Mouse (Mus musculus) kidney, adult 2 months (tissue): ENCODE results near the gene Rapgef4. TPM values are rescaled to one million over a fixed set of nuclear protein-coding genes. Genes with fewer than 3 reads are reported as not detected.

Experiments used
- DNase-seq: peaks from one replicate; pipeline ENCODE4 v3.0.0; 2021
- H3K27ac ChIP-seq: fragments of 200-500 bp; 2 replicates; pipeline ENCODE4 v1.5.1; 2012; ENCODE audit warnings: low read depth, low read length, control low read depth, inconsistent platforms; ENCODE audit not compliant: insufficient read depth
- H3K27me3 ChIP-seq: fragments of 200-500 bp; replicated peaks from 2 replicates; pipeline ENCODE4 v1.6.1; 2012; ENCODE audit warnings: mild to moderate bottlenecking, moderate library complexity, low read length, inconsistent platforms; ENCODE audit not compliant: control insufficient read depth, insufficient read depth
- H3K36me3 ChIP-seq: fragments of 200-500 bp; 2 replicates; pipeline ENCODE4 v1.6.1; 2012; ENCODE audit warnings: mild to moderate bottlenecking, moderate library complexity, low read length, inconsistent platforms; ENCODE audit not compliant: control insufficient read depth, insufficient read depth
- H3K4me1 ChIP-seq: fragments of 200-500 bp; 2 replicates; pipeline ENCODE4 v1.6.1; 2011; ENCODE audit warnings: low read length; ENCODE audit not compliant: control insufficient read depth, insufficient read depth
- H3K4me3 ChIP-seq: fragments of 200-500 bp; 2 replicates; pipeline ENCODE4 v1.5.1; 2011; ENCODE audit warnings: mild to moderate bottlenecking, low read depth, low read length, control low read depth; ENCODE audit not compliant: insufficient read depth
- CTCF ChIP-seq: fragments of 200-500 bp; conservative IDR thresholded peaks from 2 replicates; pipeline ENCODE4 v1.5.1; 2011; ENCODE audit warnings: low read depth, mild to moderate bottlenecking, control low read depth, low read length, moderate library complexity, mixed read lengths; ENCODE audit not compliant: insufficient read depth, insufficient read length
- POLR2A ChIP-seq: fragments of 200-500 bp; IDR thresholded peaks from one replicate; pipeline ENCODE4 v1.6.1; 2011; ENCODE audit warnings: low read depth, low read length, control low read depth
- WGBS: fragments of 180-500 bp; shearing (Covaris S2); methylation state at CpG from one replicate; pipeline ENCODE4 v1.1.7; 2018; 5-methylcytosine and 5-hydroxymethylcytosine counted together
- polyA plus RNA-seq: library from polyadenylated mRNA; depleted of rRNA; stranded (reverse); fragments of >200 nt; gene quantifications from 2 replicates; pipeline ENCODE4 v1.2.3, GENCODE M21; 2012

Gene Rapgef4
- polyA plus RNA-seq, 1 experiment, result 6.2 TPM

DNA sequence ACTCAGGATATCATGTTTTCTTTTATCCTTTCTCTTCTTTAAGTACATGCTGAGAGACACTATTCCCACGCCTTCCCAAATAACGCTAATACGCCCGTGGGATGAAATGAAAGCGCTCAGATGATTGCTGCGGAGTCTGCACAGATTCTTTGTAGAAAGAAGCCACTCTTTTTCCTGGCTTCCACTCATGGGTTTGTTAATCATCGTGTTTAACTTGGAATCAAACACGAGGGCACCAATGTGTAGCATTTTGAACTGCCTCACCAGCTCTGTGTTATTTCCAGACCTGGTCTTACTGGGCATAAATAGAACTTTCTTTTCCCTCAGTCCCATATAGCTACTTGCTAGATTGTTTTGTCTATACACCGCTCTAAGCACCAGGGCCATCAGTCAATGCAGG lies 162.4 kb downstream of the Rapgef4 start:
- TF ChIP-seq CTCF (no peak), POLR2A (no peak)
- H3K4me1 ChIP-seq, result no peaks in the 10 kb centered on the region; the same call in none of the 2 replicates
- H3K4me3 ChIP-seq, result no peak overlapping the region
- no peak overlapping the region for H3K27ac ChIP-seq
- H3K27me3 ChIP-seq, result no peaks in the 10 kb centered on the region; the same call in 1 of the 2 replicates
- 79% methylated on average over 9 of the region's 9 CpGs for WGBS
- H3K36me3 ChIP-seq, result no peaks in the 10 kb centered on the region
- no peak for DNase-seq

- DNase-seq, result no peak
- Histone ChIP-seq H3K27ac (peak overlapping the region; percentile 51; the same call in 1 of the 2 replicates), H3K4me3 (no peak overlapping the region), H3K4me1 (no peaks in the 10 kb centered on the region; the same call in none of the 2 replicates), H3K27me3 (no peaks in the 10 kb centered on the region; the same call in 1 of the 2 replicates), H3K36me3 (no peaks in the 10 kb centered on the region)
- 48% methylated on average over 7 of the region's 7 CpGs for WGBS
- TF ChIP-seq POLR2A (no peak), CTCF (no peak)
Observed at GRCm38 (mm10) chr2:72144576-72145200, 163.6 kb downstream of the Rapgef4 start.

- no peaks in the 10 kb centered on the region; the same call in 1 of the 2 replicates for H3K27me3 ChIP-seq
- no peaks in the 10 kb centered on the region for H3K36me3 ChIP-seq
- no peaks in the 10 kb centered on the region; the same call in none of the 2 replicates for H3K4me1 ChIP-seq
- no peak for DNase-seq
- WGBS, result 75% methylated on average over 11 of the region's 11 CpGs
- no peak for TF ChIP-seq CTCF
- no peak for TF ChIP-seq POLR2A
- H3K4me3 ChIP-seq, result no peak overlapping the region
- peak overlapping the region; percentile 51; the same call in 1 of the 2 replicates for H3K27ac ChIP-seq
Observed at GRCm38 (mm10) chr2:72145281-72145875, 164.3 kb downstream of the Rapgef4 start.

DNA sequence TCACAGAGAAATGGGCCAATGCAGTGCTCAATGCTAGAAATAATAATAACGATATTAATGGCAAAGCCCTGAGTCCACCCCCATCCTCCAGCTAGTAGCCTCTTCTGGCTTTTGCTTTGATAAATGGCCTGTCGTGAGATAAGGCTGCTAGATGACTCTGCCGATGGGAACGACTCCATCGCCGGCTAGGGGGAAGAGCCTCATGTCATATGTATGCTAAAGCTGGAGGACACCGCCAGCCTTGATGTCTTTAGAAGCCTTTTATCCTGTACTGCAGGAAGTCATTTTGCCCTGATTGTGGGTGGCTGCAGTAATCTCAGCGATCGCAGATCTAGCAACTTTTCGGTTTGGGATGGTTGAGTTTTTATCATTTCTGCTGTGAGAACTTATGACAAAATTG lies 165.0 kb downstream of the Rapgef4 start:
- WGBS, result 48% methylated on average over 10 of the region's 10 CpGs
- Histone ChIP-seq H3K4me3 (no peak overlapping the region), H3K27ac (no peak overlapping the region), H3K36me3 (no peaks in the 10 kb centered on the region), H3K4me1 (no peaks in the 10 kb centered on the region; the same call in none of the 2 replicates), H3K27me3 (no peaks in the 10 kb centered on the region; the same call in 1 of the 2 replicates)
- peak; percentile 14 for DNase-seq
- TF ChIP-seq POLR2A, result no peak
- TF ChIP-seq CTCF, result no peak

DNA sequence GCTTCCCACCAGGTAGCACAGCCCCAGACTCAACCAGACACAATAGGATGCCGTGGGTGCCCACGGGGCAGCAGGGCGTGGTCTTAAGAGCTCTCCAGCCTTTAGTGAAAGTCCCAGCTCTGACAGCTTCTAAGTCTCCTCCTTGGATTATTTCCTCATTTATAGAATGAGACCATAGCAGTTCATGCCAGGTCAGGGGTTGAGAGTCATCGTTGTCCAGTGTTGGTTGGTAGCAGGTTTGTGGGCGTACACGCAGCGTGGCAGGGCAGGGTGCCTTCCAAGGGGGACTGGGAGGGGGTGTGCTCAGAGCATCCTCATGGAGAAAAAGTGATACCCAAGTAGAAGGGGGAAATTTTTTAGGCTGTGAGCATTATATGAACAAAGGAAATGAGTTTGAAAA lies 166.2 kb downstream of the Rapgef4 start:
- H3K27me3 ChIP-seq, result no peaks in the 10 kb centered on the region; the same call in 1 of the 2 replicates
- no peak overlapping the region for H3K4me3 ChIP-seq
- no peaks in the 10 kb centered on the region for H3K36me3 ChIP-seq
- no peaks in the 10 kb centered on the region; the same call in none of the 2 replicates for H3K4me1 ChIP-seq
- WGBS, result 75% methylated on average over 7 of the region's 7 CpGs
- TF ChIP-seq CTCF (no peak), POLR2A (no peak)
- no peak overlapping the region for H3K27ac ChIP-seq
- peak; percentile 24 for DNase-seq

- H3K4me3 ChIP-seq, result no peak overlapping the region
- no peak for TF ChIP-seq CTCF
- TF ChIP-seq POLR2A, result no peak
- no peak overlapping the region for H3K27ac ChIP-seq
- H3K27me3 ChIP-seq, result no peaks in the 10 kb centered on the region; the same call in 1 of the 2 replicates
- no peaks in the 10 kb centered on the region for H3K36me3 ChIP-seq
- no peak for DNase-seq
- WGBS, result 73% methylated on average over 6 of the region's 6 CpGs
- H3K4me1 ChIP-seq, result no peaks in the 10 kb centered on the region; the same call in none of the 2 replicates
Observed at GRCm38 (mm10) chr2:72147695-72148094, 166.7 kb downstream of the Rapgef4 start.

DNA sequence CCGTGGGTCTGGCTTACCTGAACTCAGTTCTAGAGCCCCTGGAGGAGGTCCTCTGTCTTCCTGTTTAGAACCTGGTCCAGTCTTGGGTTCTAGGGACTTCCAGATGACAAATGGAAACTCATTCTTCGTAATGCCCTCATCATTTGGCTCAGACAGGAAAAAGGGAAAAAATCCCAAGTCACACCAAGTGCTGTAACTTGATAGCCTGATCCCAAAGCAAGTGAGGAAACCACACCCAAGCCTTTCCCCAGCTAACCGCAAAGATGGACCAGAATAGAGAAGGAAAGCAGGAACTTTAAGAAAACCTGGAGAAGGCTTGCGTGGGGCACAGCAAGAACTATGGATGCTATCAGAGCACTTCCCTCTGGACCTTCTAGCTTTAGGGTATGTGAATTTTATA lies 167.6 kb downstream of the Rapgef4 start:
- DNase-seq, result peak; percentile 59
- no peaks in the 10 kb centered on the region for H3K36me3 ChIP-seq
- H3K27me3 ChIP-seq, result no peaks in the 10 kb centered on the region; the same call in 1 of the 2 replicates
- no peak overlapping the region for H3K4me3 ChIP-seq
- H3K4me1 ChIP-seq, result no peaks in the 10 kb centered on the region; the same call in none of the 2 replicates
- TF ChIP-seq CTCF (no peak), POLR2A (no peak)
- H3K27ac ChIP-seq, result peak overlapping the region; percentile 76
- 32% methylated on average over 4 of the region's 4 CpGs for WGBS
